Mouse (Mus musculus) CD4-positive helper T cell, adult 2 months (primary cell): ENCODE results near the gene Gm5415.
"Not testable (repeated sequence)": the region's sequence is repeated elsewhere in the genome, so short reads cannot be mapped to it uniquely, and the experiment has no call there.

Experiments used
- DNase-seq: peaks from one replicate; pipeline ENCODE4 v3.0.0-alpha.2; 2012; ENCODE audit warnings: low read depth, missing footprints, low spot score

Gene Gm5415

GRCm38 (mm10) chr1:32547194-32547593 is at the start of gene Gm5415:
Gene Gm5415, minus strand, starts transcription at chr1:32547294.
- not testable (repeated sequence) for DNase-seq

GRCm38 (mm10) chr1:32568901-32569300 is 21.8 kb upstream of the Gm5415 start:
- DNase-seq, result no peak

GRCm38 (mm10) chr1:32553925-32554324 is 6.8 kb upstream of the Gm5415 start:
- no peak for DNase-seq

GRCm38 (mm10) chr1:32553459-32553858 is 6.4 kb upstream of the Gm5415 start:
- no peak for DNase-seq

- no peak for DNase-seq
These were observed 43.7 kb downstream of the Gm5415 start for GRCm38 (mm10) chr1:32503381-32503780.
